Mouse (Mus musculus): ENCODE results near the gene Dgkd.

Dgkd gene

GRCm38 (mm10) chr1:87935095-87935494 lies 82.0 kb downstream of the Dgkd start:
- in situ Hi-C loops (cut with MboI, MseI) = no loop called here

- in situ Hi-C loops (cut with MboI, MseI) = no loop called here
Measured at GRCm38 (mm10) chr1:87935546-87935945, 82.5 kb downstream of the Dgkd start.

DNA sequence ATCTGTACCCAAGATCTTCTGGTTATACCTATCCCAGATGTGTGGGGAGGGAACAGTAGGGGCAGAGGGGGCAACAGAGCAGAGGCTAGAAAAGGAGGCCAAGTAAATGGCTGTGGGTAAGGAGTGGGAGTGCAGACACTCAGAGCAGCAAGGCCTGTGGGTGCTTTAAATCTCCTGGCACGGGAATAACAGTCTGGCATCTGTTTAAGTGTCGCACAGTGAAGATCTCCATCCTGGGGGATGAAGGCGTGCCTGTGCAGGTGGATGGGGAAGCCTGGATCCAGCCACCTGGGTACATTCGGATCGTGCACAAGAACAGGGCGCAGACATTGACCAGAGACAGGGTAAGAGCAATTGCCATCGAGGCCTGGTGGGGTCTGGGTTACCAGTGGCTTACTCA lies 83.0 kb downstream of the Dgkd start:
- in situ Hi-C loops (cut with MboI, MseI) = no loop called here

DNA sequence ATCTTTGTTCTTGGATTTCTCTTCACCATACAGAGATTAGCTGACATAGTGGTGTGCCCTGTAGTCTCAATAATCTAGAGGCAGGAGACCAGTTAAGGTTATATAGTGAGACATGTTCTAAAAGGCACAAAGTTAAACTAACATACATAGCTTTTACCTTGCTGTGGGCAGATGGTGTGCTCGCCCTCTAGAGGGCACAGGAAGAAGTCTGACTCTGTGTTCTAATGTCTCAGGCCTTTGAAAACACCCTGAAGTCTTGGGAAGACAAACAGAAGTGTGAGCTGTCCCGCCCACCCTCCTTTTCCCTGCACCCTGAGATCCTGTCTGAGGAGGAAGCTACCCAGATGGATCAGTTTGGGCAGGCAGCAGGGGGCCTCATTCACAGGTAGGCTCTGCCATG lies 83.4 kb downstream of the Dgkd start:
- in situ Hi-C loops (cut with MboI, MseI) = no loop called here

- in situ Hi-C loops (cut with MboI, MseI) = no loop called here
Measured at GRCm38 (mm10) chr1:87941765-87942164, 88.7 kb downstream of the Dgkd start.

GRCm38 (mm10) chr1:87947681-87948091 lies 94.6 kb downstream of the Dgkd start:
- in situ Hi-C loops (cut with MboI, MseI) = no loop called here

GRCm38 (mm10) chr1:87951641-87952040 lies 98.6 kb downstream of the Dgkd start:
- in situ Hi-C loops (cut with MboI, MseI) = no loop called here

- in situ Hi-C loops (cut with MboI, MseI) = no loop called here
Measured at GRCm38 (mm10) chr1:87953073-87953472, 100.0 kb downstream of the Dgkd start.

GRCm38 (mm10) chr1:87958931-87959330 lies 105.8 kb downstream of the Dgkd start:
- in situ Hi-C loops (cut with MboI, MseI) = no loop called here

GRCm38 (mm10) chr1:87959532-87959931 lies 106.4 kb downstream of the Dgkd start:
- in situ Hi-C loops (cut with MboI, MseI) = no loop called here

DNA sequence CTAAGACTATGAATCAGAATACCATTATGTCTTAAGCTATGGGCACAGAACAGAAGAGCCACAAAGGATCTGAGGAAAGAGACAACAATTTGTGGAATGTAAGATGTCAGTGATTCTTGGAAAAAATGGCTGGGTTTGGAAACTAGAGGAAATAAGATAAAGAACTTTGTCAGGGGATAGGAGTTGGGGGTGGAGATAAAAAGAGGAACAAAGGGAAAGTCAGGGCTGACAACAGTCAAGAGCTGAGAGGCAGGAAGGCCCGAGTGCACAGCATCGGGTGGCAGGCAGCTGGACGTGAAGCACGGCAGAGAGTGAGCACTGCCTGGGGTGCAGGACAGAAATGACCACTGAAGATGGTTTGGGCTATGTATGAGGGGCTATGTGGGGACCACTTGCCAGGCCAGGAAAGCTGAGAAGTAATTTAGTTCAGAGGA lies 106.9 kb downstream of the Dgkd start:
- in situ Hi-C loops (cut with MboI, MseI) = no loop called here

DNA sequence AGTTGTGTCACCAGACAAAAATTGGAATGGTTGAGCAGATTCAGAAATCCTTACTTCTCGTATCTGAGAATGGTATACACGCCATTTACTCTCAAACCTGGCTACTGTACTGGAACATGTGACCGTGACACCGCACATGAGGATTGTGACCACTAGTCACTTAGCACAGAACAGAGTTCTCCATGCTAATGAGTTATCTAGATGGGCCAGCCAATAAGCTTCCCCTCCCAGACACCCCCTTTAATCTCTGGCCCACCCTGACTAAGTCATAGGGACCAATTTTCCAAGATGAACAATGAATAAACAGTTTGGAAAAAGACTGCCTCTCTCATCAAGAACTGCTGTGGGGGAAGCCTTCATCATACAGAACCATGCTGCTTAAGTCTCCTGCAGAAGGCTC lies 107.7 kb downstream of the Dgkd start:
- in situ Hi-C loops (cut with MboI, MseI) = no loop called here

DNA sequence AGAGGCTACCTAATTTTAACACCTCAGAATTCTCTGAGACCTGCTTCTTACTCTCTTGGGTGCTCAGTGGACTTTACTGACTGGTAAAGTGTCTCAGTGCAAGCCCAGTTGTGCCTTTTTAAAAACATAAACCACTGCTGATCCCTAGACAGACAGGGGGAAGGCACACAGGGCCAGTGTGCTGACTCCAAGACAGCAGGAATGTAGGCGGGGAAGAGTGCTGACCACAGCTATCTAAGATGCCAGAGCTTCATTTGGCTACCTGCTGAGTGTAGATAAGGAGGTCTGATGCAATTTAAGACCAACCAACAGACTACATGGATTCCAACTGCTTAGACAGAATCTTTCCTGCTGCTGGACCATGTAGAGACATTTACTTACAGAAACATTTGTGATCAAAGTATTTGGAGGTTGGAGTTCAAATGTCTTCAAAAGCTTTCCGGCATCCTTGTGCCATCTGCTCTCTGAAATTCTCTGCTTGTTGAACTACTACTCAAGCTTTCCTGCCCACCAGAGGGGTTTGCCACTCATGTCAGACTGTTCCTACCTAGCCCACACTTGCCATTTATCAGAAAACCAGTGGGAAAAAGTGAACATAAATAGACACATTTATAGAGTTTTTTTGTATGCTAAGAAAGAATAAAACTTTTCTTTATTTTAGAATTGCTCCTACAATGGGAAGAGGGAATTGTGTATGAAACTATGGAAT lies 108.5 kb downstream of the Dgkd start:
- in situ Hi-C loops (cut with MboI, MseI) = no loop called here

- in situ Hi-C loops (cut with MboI, MseI) = no loop called here
Measured at GRCm38 (mm10) chr1:87970381-87970780, 117.3 kb downstream of the Dgkd start.

- in situ Hi-C loops (cut with MboI, MseI) = no loop called here
Measured at GRCm38 (mm10) chr1:87982291-87982690, 129.2 kb downstream of the Dgkd start.

GRCm38 (mm10) chr1:87992716-87993115 lies 139.6 kb downstream of the Dgkd start:
- in situ Hi-C loops (cut with MboI, MseI) = no loop called here
